Mouse (Mus musculus) embryo, embryonic 11.5 days (tissue): Measurements from ENCODE around the gene Dcn.

Source experiments
- DNase-seq: peaks from one replicate; pipeline ENCODE4 v3.0.0-alpha.2; 2012; ENCODE audit warnings: low read depth, low spot score

The Dcn gene

GRCm38 (mm10) chr10:97479004-97479766 lies at the start of gene Dcn:
Dcn (plus strand) TSS chr10:97479609.
- DNase-seq: peak; percentile 23

GRCm38 (mm10) chr10:97436662-97437061 lies 42.7 kb upstream of the Dcn start:
- DNase-seq: no peak

- no peak for DNase-seq
Measured at GRCm38 (mm10) chr10:97442300-97442699, 37.1 kb upstream of the Dcn start.

GRCm38 (mm10) chr10:97446486-97446885 lies 32.9 kb upstream of the Dcn start:
- DNase-seq: no peak

GRCm38 (mm10) chr10:97452886-97453285 lies 26.5 kb upstream of the Dcn start:
- no peak for DNase-seq

- DNase-seq: no peak
Measured at GRCm38 (mm10) chr10:97453529-97453928, 25.9 kb upstream of the Dcn start.

GRCm38 (mm10) chr10:97456993-97457392 lies 22.4 kb upstream of the Dcn start:
- DNase-seq: no peak

- no peak for DNase-seq
Measured at GRCm38 (mm10) chr10:97466818-97467217, 12.6 kb upstream of the Dcn start.

- DNase-seq: no peak
Measured at GRCm38 (mm10) chr10:97469411-97470140, 9.8 kb upstream of the Dcn start.

- no peak for DNase-seq
Measured at GRCm38 (mm10) chr10:97475460-97475859, 3.9 kb upstream of the Dcn start.

- no peak for DNase-seq
Measured at GRCm38 (mm10) chr10:97478259-97478658, 1.1 kb upstream of the Dcn start.

- DNase-seq: no peak
Measured at GRCm38 (mm10) chr10:97482150-97482549, 2.7 kb downstream of the Dcn start.

- no peak for DNase-seq
Measured at GRCm38 (mm10) chr10:97484049-97484448, 4.6 kb downstream of the Dcn start.

GRCm38 (mm10) chr10:97485151-97485550 lies 5.7 kb downstream of the Dcn start:
- no peak for DNase-seq

GRCm38 (mm10) chr10:97486085-97486484 lies 6.7 kb downstream of the Dcn start:
- no peak for DNase-seq

GRCm38 (mm10) chr10:97487269-97487989 lies 8.0 kb downstream of the Dcn start:
- no peak for DNase-seq

GRCm38 (mm10) chr10:97492367-97492980 lies 13.1 kb downstream of the Dcn start:
- no peak for DNase-seq

GRCm38 (mm10) chr10:97497646-97498045 lies 18.2 kb downstream of the Dcn start:
- DNase-seq: no peak

GRCm38 (mm10) chr10:97523366-97523765 lies 44.0 kb downstream of the Dcn start:
- DNase-seq: no peak

- no peak for DNase-seq
Measured at GRCm38 (mm10) chr10:97535697-97536096, 56.3 kb downstream of the Dcn start.

GRCm38 (mm10) chr10:97536921-97537320 lies 57.5 kb downstream of the Dcn start:
- no peak for DNase-seq

GRCm38 (mm10) chr10:97538202-97538601 lies 58.8 kb downstream of the Dcn start:
- no peak for DNase-seq
